Mouse (Mus musculus) erythroblast, embryonic 14.5 days (primary cell): Measurements from ENCODE around the gene Ccdc187.

ENCODE experiments used
- GATA1 ChIP-seq: IDR thresholded peaks from 2 replicates; pipeline ENCODE4 v1.6.1; 2012; ENCODE audit warnings: low read length, inconsistent platforms, mixed read lengths
- TAL1 ChIP-seq: IDR thresholded peaks from 3 replicates; pipeline ENCODE4 v1.6.1; 2012; ENCODE audit warnings: low read length, inconsistent platforms, mixed read lengths

- no peak for TF ChIP-seq GATA1
- no peak for TF ChIP-seq TAL1
Measured at GRCm38 (mm10) chr2:26227788-26228187, 66.6 kb downstream of the Ccdc187 start.
